Comparison of ENCODE assay signal across 8 mouse cellular contexts in genomic region chr16:32658743-32659171, GRCm38 (mm10). TPM values are rescaled to one million over a fixed set of nuclear protein-coding genes. Genes with fewer than 3 reads are reported as not detected.
A peak's percentile ranks its signal among the peaks of the same experiment; 100 is the strongest.
DNase-seq lines count a peak whose midpoint lies in the region; ATAC-seq and TF ChIP-seq lines count a peak whose summit lies in the region.

No protein-coding gene starts in this region.

- DNase-seq in adrenal gland, postnatal 36 days = peak; percentile 38 to 52
- no peak for DNase-seq in adrenal gland, postnatal 10 days
- no peak for DNase-seq in lung, postnatal 36 days
- peak; percentile 58 for DNase-seq in midbrain, postnatal 0 days (ENCODE audit: low spot score)
- no peak for DNase-seq in urinary bladder, postnatal 14 days (ENCODE audit: low spot score)

- no peaks in the 10 kb centered on the region for H3K27me3 ChIP-seq in lung, embryonic 15.5 days
- H3K27me3 ChIP-seq in embryonic facial prominence, embryonic 12.5 days = no peaks in the 10 kb centered on the region
- H3K27me3 ChIP-seq in intestine, embryonic 16.5 days (replicated peaks; ENCODE audit: control insufficient read depth, insufficient read depth, low read length) = no peaks in the 10 kb centered on the region
- H3K27me3 ChIP-seq in midbrain, postnatal 0 days (ENCODE audit: insufficient read depth, low read length) = no peaks in the 10 kb centered on the region

- H3K27ac ChIP-seq in lung, embryonic 15.5 days = peak overlapping the region; percentile 98
- peak overlapping the region; percentile 47 for H3K27ac ChIP-seq in embryonic facial prominence, embryonic 12.5 days
- 0 out of 2 replicates have a peak overlapping the region, but pooled peaks have one; percentile 25 for H3K27ac ChIP-seq in intestine, embryonic 16.5 days (ENCODE audit: low read length)
- H3K27ac ChIP-seq in midbrain, postnatal 0 days (ENCODE audit: low read depth, low read length) = peak overlapping the region; percentile 80

- H3K4me3 ChIP-seq in lung, embryonic 15.5 days = peak overlapping the region; percentile 25
- H3K4me3 ChIP-seq in embryonic facial prominence, embryonic 12.5 days = peak overlapping the region; percentile 36
- peak overlapping the region; percentile 33 for H3K4me3 ChIP-seq in intestine, embryonic 16.5 days (ENCODE audit: low read length)
- peak overlapping the region; percentile 50 for H3K4me3 ChIP-seq in midbrain, postnatal 0 days (ENCODE audit: low read depth, low read length)

- WGBS in lung, embryonic 15.5 days = 3% methylated on average over 18 of the region's 21 CpGs
- 0% methylated on average over 16 of the region's 21 CpGs for WGBS in embryonic facial prominence, embryonic 12.5 days
- 4% methylated on average over 19 of the region's 21 CpGs for WGBS in intestine, embryonic 16.5 days
- WGBS in midbrain, postnatal 0 days = 0% methylated on average over 5 of the region's 21 CpGs

- H3K4me1 ChIP-seq in lung, embryonic 15.5 days = peaks cover 82% of the 10 kb centered on the region
- peaks cover 53% of the 10 kb centered on the region for H3K4me1 ChIP-seq in embryonic facial prominence, embryonic 12.5 days
- peaks cover 44% of the 10 kb centered on the region for H3K4me1 ChIP-seq in intestine, embryonic 16.5 days (ENCODE audit: control insufficient read depth, insufficient read depth, low read length)
- H3K4me1 ChIP-seq in midbrain, postnatal 0 days (ENCODE audit: insufficient read depth, low read length) = peaks cover 14% of the 10 kb centered on the region

- peak overlapping the region; percentile 24; the same call in 1 of the 2 replicates for H3K9ac ChIP-seq in lung, embryonic 15.5 days
- H3K9ac ChIP-seq in embryonic facial prominence, embryonic 12.5 days = peak overlapping the region; percentile 40
- peak overlapping the region; percentile 59 for H3K9ac ChIP-seq in intestine, embryonic 16.5 days (ENCODE audit: low read depth, low read length)
- peak overlapping the region; percentile 83 for H3K9ac ChIP-seq in midbrain, postnatal 0 days (replicated peaks; ENCODE audit: low read length, poor library complexity, severe bottlenecking)

- H3K4me2 ChIP-seq in lung, embryonic 15.5 days = peak overlapping the region; percentile 65
- peak overlapping the region; percentile 64 for H3K4me2 ChIP-seq in embryonic facial prominence, embryonic 12.5 days (replicated peaks)
- H3K4me2 ChIP-seq in intestine, embryonic 16.5 days (ENCODE audit: low read depth, low read length) = peak overlapping the region; percentile 51
- peak overlapping the region; percentile 67 for H3K4me2 ChIP-seq in midbrain, postnatal 0 days (ENCODE audit: low read depth, low read length, poor library complexity, severe bottlenecking)

- ATAC-seq in lung, embryonic 15.5 days (ENCODE audit: borderline replicate concordance, extremely low read depth, low FRiP score, low TSS enrichment) = no peak
- no peak for ATAC-seq in embryonic facial prominence, embryonic 12.5 days (ENCODE audit: insufficient number of reproducible peaks, insufficient read depth, low FRiP score, low TSS enrichment)
- no peak for ATAC-seq in intestine, embryonic 16.5 days
- peak; percentile 31; the same call in 1 of the 2 replicates for ATAC-seq in midbrain, postnatal 0 days (ENCODE audit: low FRiP score)

- H3K36me3 ChIP-seq in lung, embryonic 15.5 days = no peaks in the 10 kb centered on the region
- H3K36me3 ChIP-seq in embryonic facial prominence, embryonic 12.5 days = no peaks in the 10 kb centered on the region
- no peaks in the 10 kb centered on the region for H3K36me3 ChIP-seq in intestine, embryonic 16.5 days (ENCODE audit: control insufficient read depth, insufficient read depth, low read length)
- no peaks in the 10 kb centered on the region for H3K36me3 ChIP-seq in midbrain, postnatal 0 days (ENCODE audit: insufficient read depth, low read length)

- TF ChIP-seq CTCF in midbrain, postnatal 0 days (IDR thresholded peaks at IDR 0.05) = no peak

- no peaks in the 10 kb centered on the region for H3K9me3 ChIP-seq in lung, embryonic 15.5 days
- H3K9me3 ChIP-seq in embryonic facial prominence, embryonic 12.5 days = no peaks in the 10 kb centered on the region
- H3K9me3 ChIP-seq in intestine, embryonic 16.5 days (ENCODE audit: control insufficient read depth, low read length) = no peaks in the 10 kb centered on the region
- H3K9me3 ChIP-seq in midbrain, postnatal 0 days (ENCODE audit: low read length) = no peaks in the 10 kb centered on the region

RNA-seq across cellular contexts. Expression of gene Tnk2, which starts 15.1 kb away (rescaled TPM):
- 10 to 100 TPM; 31.1 to 36.4 TPM for total RNA-seq in adrenal gland, postnatal 36 days (2021)
- 10 to 100 TPM; 45.1 to 85.2 TPM for total RNA-seq in adrenal gland, postnatal 10 days (2021)
- 17.2 and 17.6 TPM in 2 replicates for polyA plus RNA-seq in lung, embryonic 15.5 days (2015; fragmentation: Nextera tagmentation; extraction: Ambion mirVana)
- polyA plus RNA-seq in embryonic facial prominence, embryonic 12.5 days (2016; fragmentation: Nextera tagmentation; extraction: Ambion mirVana) = 13.4 and 13.8 TPM in 2 replicates
- 7.5 and 7.7 TPM in 2 replicates for polyA plus RNA-seq in intestine, embryonic 16.5 days (2015; fragmentation: Nextera tagmentation; extraction: Ambion mirVana)
- total RNA-seq in midbrain, postnatal 0 days (2014; rRNA removed) = 69.1 and 81.7 TPM in 2 replicates
- polyA plus RNA-seq in midbrain, postnatal 0 days (2015; fragmentation: Nextera tagmentation; extraction: Ambion mirVana) = 15.7 and 16.5 TPM in 2 replicates

RNA-seq across cellular contexts. Expression of gene Tfrc, which starts 50.0 kb away (rescaled TPM):
- total RNA-seq in adrenal gland, postnatal 36 days (2021) = 10 to 100 TPM; 21.2 to 75.7 TPM
- 100 to 1,000 TPM; 138 to 212 TPM for total RNA-seq in adrenal gland, postnatal 10 days (2021)
- polyA plus RNA-seq in lung, embryonic 15.5 days (2015; fragmentation: Nextera tagmentation; extraction: Ambion mirVana) = 50.5 and 53.8 TPM in 2 replicates
- 32.7 and 36.6 TPM in 2 replicates for polyA plus RNA-seq in embryonic facial prominence, embryonic 12.5 days (2016; fragmentation: Nextera tagmentation; extraction: Ambion mirVana)
- 56.4 and 64.9 TPM in 2 replicates for polyA plus RNA-seq in intestine, embryonic 16.5 days (2015; fragmentation: Nextera tagmentation; extraction: Ambion mirVana)
- 51.2 and 91.4 TPM in 2 replicates for total RNA-seq in midbrain, postnatal 0 days (2014; rRNA removed)
- polyA plus RNA-seq in midbrain, postnatal 0 days (2015; fragmentation: Nextera tagmentation; extraction: Ambion mirVana) = 39.8 and 40.6 TPM in 2 replicates

Comparison
In these comparisons a context has a peak if more than half of its experiments do, and no peak if none do; other contexts are left out.
1. DNase-seq: peak in adrenal gland, postnatal 36 days (2 of 2) and midbrain, postnatal 0 days (single experiment); none in adrenal gland, postnatal 10 days (single experiment), lung, postnatal 36 days (single experiment) and urinary bladder, postnatal 14 days (single experiment).
2. H3K27ac ChIP-seq: peak in every context shown above with its lines; median percentile 98 in lung, embryonic 15.5 days; 80 in midbrain, postnatal 0 days; 47 in embryonic facial prominence, embryonic 12.5 days; 25 in intestine, embryonic 16.5 days.
3. H3K9ac ChIP-seq: peak in every context shown above with its lines; median percentile 83 in midbrain, postnatal 0 days; 59 in intestine, embryonic 16.5 days; 40 in embryonic facial prominence, embryonic 12.5 days; 24 in lung, embryonic 15.5 days.
4. Peak in every context shown above with its lines, with median percentiles within 50 percentile points of each other: H3K4me2 ChIP-seq and H3K4me3 ChIP-seq.